Mouse (Mus musculus) urinary bladder, adult 18-20 months (tissue): ENCODE measurements around the gene Znfx1.

Source experiments
- DNase-seq, 2 experiments: peaks; one replicate each; pipeline ENCODE4 v3.0.0; 2022; ENCODE audit warnings: low spot score in 2 of 2, mixed read lengths in 2 of 2

Znfx1 gene

GRCm38 (mm10) chr2:166995796-166996532 lies 66.9 kb downstream of the Znfx1 start, which contains the start of gene Stau1:
TSS of gene Stau1 (minus strand) at chr2:166996299.
- DNase-seq, result peak; percentile 73 to 93

- DNase-seq, result peak in 1 of 2 experiments; percentile 31
Measured at GRCm38 (mm10) chr2:166995021-166995795, 67.6 kb downstream of the Znfx1 start.

- no peak for DNase-seq
Measured at GRCm38 (mm10) chr2:166991945-166992344, 70.9 kb downstream of the Znfx1 start.

- no peak for DNase-seq
Measured at GRCm38 (mm10) chr2:166990861-166991260, 72.0 kb downstream of the Znfx1 start.
